Mouse (Mus musculus): ENCODE results near the gene Bhmt2. TPM values are rescaled to one million over a fixed set of nuclear protein-coding genes. Genes with fewer than 3 reads are reported as not detected.

Bhmt2 gene
- polyA plus RNA-seq, 1 experiment from 2014 or later, result not detected

- ATAC-seq, result no peak
- Histone ChIP-seq H3K4me3 (no peak within 1 kb of the TSS), H3K27me3 (no peaks in the 10 kb centered on the region), H3K27ac (no peak within 1 kb of the TSS), H3K4me2 (no peak within 1 kb of the TSS), H3K9me3 (replicated peaks) (no peaks in the 10 kb centered on the region), H3K4me1 (no peaks in the 10 kb centered on the region), H3K9ac (no peak within 1 kb of the TSS), H3K36me3 (ENCODE audit: poor library complexity, severe bottlenecking) (no peaks in the 10 kb centered on the region)
- WGBS, result 80% methylated on average over 19 of the region's 19 CpGs
These were observed 36.5 kb downstream of the Bhmt2 start, which contains the start of gene Bhmt for GRCm38 (mm10) chr13:93637282-93638245. Gene Bhmt, minus strand, starts transcription at chr13:93637961.

GRCm38 (mm10) chr13:93636561-93636960 lies 37.5 kb downstream of the Bhmt2 start:
- H3K27ac ChIP-seq, result no peak overlapping the region
- H3K9me3 ChIP-seq (replicated peaks), result no peaks in the 10 kb centered on the region
- H3K36me3 ChIP-seq (ENCODE audit: poor library complexity, severe bottlenecking), result no peaks in the 10 kb centered on the region
- H3K27me3 ChIP-seq, result no peaks in the 10 kb centered on the region
- H3K9ac ChIP-seq, result no peak overlapping the region
- H3K4me2 ChIP-seq, result no peak overlapping the region
- H3K4me1 ChIP-seq, result no peaks in the 10 kb centered on the region
- no peak for ATAC-seq
- no peak overlapping the region for H3K4me3 ChIP-seq
- 82% methylated on average over 1 of the region's 1 CpGs for WGBS

GRCm38 (mm10) chr13:93632927-93633326 lies 41.2 kb downstream of the Bhmt2 start:
- ATAC-seq, result no peak
- no peak overlapping the region for H3K27ac ChIP-seq
- H3K4me1 ChIP-seq, result peaks cover 5% of the 10 kb centered on the region; the same call in 1 of the 2 replicates
- no peaks in the 10 kb centered on the region for H3K36me3 ChIP-seq (ENCODE audit: poor library complexity, severe bottlenecking)
- H3K9ac ChIP-seq, result no peak overlapping the region
- no peak overlapping the region for H3K4me3 ChIP-seq
- no peaks in the 10 kb centered on the region for H3K27me3 ChIP-seq
- no peaks in the 10 kb centered on the region for H3K9me3 ChIP-seq (replicated peaks)
- H3K4me2 ChIP-seq, result no peak overlapping the region
- WGBS, result 84% methylated on average over 5 of the region's 5 CpGs

DNA sequence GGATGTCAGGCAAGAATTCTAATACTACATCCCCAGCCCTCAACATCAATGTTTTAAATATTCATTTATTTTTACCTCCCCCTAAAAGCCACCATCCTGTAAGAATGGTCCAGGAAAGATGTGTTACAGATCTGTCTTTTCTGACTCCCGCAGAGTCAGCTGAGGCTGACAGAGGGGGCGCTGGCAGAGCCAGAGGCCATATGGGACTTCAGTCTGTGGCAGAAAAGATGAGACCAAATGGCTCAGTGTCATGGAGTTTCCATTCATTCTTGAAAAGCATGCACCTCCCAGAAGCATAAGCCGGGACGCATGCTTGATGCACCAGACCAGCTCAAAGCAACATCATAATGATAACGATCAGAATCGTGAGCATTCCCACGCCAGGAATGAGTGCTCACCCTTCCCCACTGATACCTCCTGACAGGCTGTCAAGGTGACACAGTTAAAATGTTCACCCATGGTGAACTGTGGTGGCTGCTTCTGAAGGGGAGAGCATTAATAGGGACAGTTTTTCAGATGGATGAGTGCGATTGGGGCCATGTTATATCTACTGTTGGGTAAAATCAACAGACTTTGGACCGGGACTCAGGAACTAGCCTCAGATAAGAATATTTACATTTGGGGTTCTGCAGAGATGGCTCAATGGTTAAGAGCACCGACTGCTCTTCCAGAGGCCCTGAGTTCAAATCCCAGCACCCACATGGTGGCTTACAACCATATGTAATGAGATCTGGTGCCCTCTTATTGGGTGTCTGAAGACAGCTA lies 43.0 kb downstream of the Bhmt2 start:
- H3K27me3 ChIP-seq, result no peaks in the 10 kb centered on the region
- WGBS, result 90% methylated on average over 10 of the region's 10 CpGs
- H3K36me3 ChIP-seq (ENCODE audit: poor library complexity, severe bottlenecking), result no peaks in the 10 kb centered on the region
- no peak for ATAC-seq
- no peak overlapping the region for H3K27ac ChIP-seq
- H3K4me1 ChIP-seq, result peaks cover 5% of the 10 kb centered on the region; the same call in 1 of the 2 replicates
- no peaks in the 10 kb centered on the region for H3K9me3 ChIP-seq (replicated peaks)
- no peak overlapping the region for H3K9ac ChIP-seq
- H3K4me2 ChIP-seq, result no peak overlapping the region
- no peak overlapping the region for H3K4me3 ChIP-seq

GRCm38 (mm10) chr13:93628861-93629260 lies 45.2 kb downstream of the Bhmt2 start:
- 21% methylated on average over 6 of the region's 6 CpGs for whole genome bisulfite sequencing
- Histone ChIP-seq H3K4me1 (peaks cover 5% of the 10 kb centered on the region; the same call in 1 of the 2 replicates), H3K9ac (no peak overlapping the region), H3K4me2 (no peak overlapping the region), H3K4me3 (no peak overlapping the region), H3K36me3 (ENCODE audit: poor library complexity, severe bottlenecking) (no peaks in the 10 kb centered on the region), H3K27ac (no peak overlapping the region), H3K9me3 (replicated peaks) (no peaks in the 10 kb centered on the region), H3K27me3 (no peaks in the 10 kb centered on the region)
- no peak for ATAC-seq

DNA sequence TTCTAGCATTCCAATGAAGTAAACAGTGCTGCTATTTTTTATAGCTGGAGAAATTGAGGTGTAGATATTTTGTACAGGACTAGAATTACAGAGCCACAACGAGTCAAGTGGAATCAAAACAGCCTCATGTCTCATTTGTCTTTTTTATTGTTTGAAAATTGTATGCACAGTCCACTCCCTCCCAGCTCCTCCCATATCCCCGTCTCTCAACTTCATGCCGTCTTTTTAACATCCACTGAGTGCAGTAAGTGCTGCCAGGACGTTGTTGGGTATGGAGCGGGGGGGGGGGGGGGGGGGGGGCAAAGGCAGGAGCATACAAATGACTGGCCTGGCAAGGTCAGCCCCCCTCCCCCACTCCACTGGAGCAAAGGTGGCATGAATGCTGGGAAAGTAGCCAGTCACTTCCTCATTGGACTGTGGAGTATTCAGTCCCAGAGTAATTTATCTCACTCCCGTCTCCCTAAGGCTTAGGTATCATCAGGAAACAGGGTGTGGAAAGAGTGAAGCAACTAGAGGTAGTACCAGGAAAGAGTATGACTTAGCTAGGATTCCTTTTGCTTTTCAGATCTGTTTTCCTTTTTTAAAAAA lies 59.6 kb downstream of the Bhmt2 start:
- Histone ChIP-seq H3K4me3 (no peak overlapping the region), H3K9ac (no peak overlapping the region), H3K4me1 (0 out of 2 replicates have a peak, but pooled peaks cover 3% of the 10 kb centered on the region), H3K9me3 (replicated peaks) (no peaks in the 10 kb centered on the region), H3K4me2 (no peak overlapping the region), H3K27me3 (no peaks in the 10 kb centered on the region), H3K27ac (no peak overlapping the region), H3K36me3 (ENCODE audit: poor library complexity, severe bottlenecking) (no peaks in the 10 kb centered on the region)
- no peak for ATAC-seq
- 54% methylated on average over 5 of the region's 6 CpGs for WGBS

DNA sequence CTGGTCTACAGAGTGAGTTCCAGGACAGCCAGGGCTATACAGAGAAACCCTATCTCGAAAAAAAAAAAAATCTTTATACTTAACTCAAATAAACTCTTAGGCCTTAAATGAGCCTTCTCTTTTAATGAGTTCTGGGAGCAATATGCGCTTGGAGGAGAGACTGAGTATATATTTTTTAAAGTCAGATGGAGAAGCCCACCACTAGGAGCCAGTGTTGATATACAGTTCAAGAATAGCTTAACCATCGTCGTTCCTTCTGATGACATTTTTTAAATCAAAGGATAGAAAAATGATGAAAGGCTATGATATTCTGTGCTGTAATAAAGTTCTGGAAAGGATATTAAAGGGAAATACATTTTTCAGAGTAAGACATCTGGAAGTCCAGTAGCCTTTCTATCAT lies 60.3 kb downstream of the Bhmt2 start:
- Histone ChIP-seq H3K36me3 (ENCODE audit: poor library complexity, severe bottlenecking) (no peaks in the 10 kb centered on the region), H3K9me3 (replicated peaks) (no peaks in the 10 kb centered on the region), H3K27me3 (no peaks in the 10 kb centered on the region), H3K4me2 (no peak overlapping the region), H3K27ac (no peak overlapping the region), H3K9ac (no peak overlapping the region), H3K4me3 (no peak overlapping the region), H3K4me1 (0 out of 2 replicates have a peak, but pooled peaks cover 3% of the 10 kb centered on the region)
- 77% methylated on average over 4 of the region's 4 CpGs for WGBS
- no peak for ATAC-seq

DNA sequence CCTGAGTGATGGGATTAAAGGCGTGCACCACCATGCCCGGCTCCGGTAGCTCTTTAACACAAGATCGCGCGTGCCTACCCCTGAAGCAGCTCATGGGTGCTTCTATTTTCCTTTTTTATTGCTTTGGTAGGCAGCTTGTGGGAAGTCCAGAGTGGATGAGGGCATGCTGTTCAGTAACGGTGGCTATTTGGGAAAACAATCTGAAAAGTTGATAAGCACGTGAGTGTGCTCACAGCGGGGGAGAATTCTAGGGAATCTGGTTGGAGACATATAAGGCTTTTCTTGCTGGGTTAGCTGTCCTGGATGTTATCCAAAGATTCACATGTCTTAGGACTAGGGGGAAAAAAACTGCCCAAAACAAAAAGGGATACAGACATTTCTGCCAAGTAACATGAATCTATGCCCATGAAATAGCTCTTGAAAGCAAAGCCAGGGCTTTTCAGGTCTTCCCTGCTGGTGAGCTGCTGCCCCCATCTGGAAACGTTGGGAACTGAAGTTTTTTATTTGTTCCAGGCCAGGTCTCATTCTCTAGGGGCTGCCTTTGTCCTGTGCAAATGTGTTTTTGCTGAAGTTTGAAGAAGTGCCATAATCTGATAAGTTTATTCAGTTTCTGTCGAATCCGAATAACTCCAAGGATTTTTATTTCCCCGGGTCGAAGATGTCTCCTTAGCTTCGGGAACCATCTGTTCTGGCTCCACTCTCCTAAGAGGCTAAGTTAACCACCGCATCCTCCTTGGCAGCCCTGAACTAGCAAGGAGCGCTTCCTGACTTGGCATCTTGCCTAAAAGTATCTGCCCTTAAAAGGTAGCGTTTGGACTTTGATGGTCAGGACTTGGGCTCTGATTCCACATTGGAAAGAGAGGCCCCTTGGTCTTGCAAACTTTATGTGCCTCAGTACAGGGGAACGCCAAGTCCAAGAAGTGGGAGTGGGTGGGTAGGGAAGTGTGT lies 61.2 kb downstream of the Bhmt2 start:
- H3K9ac ChIP-seq, result no peak overlapping the region
- H3K27me3 ChIP-seq, result no peaks in the 10 kb centered on the region
- ATAC-seq, result peak; percentile 84
- H3K4me3 ChIP-seq, result no peak overlapping the region
- H3K27ac ChIP-seq, result no peak overlapping the region
- H3K4me1 ChIP-seq, result 0 out of 2 replicates have a peak, but pooled peaks cover 3% of the 10 kb centered on the region
- no peaks in the 10 kb centered on the region for H3K36me3 ChIP-seq (ENCODE audit: poor library complexity, severe bottlenecking)
- whole genome bisulfite sequencing, result 63% methylated on average over 19 of the region's 19 CpGs
- H3K9me3 ChIP-seq (replicated peaks), result no peaks in the 10 kb centered on the region
- no peak overlapping the region for H3K4me2 ChIP-seq

DNA sequence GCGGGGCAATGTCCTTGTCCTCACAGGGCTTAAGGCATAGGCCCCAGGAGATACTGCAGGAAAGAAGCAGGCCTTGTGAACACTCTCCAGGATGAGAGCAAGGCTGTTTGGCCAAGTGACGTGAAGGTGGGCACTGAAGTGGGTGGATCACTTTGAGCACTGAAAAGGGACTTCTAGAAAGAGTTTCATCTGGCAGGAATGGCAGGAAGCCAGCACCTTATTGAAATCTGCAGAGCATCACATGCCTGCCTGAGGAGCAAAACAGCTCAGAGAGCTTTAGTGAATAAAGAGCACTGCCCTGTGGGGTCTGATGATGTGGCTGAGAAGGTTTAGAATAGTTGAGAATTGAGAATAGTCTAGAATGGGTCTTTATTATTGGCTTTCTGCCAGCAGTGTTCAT lies 65.6 kb downstream of the Bhmt2 start:
- no peaks in the 10 kb centered on the region for H3K9me3 ChIP-seq (replicated peaks)
- no peak for ATAC-seq
- H3K27ac ChIP-seq, result no peak overlapping the region
- 0 out of 2 replicates have a peak, but pooled peaks cover 3% of the 10 kb centered on the region for H3K4me1 ChIP-seq
- no peaks in the 10 kb centered on the region for H3K36me3 ChIP-seq (ENCODE audit: poor library complexity, severe bottlenecking)
- WGBS, result 67% methylated on average over 2 of the region's 2 CpGs
- no peak overlapping the region for H3K4me3 ChIP-seq
- H3K27me3 ChIP-seq, result no peaks in the 10 kb centered on the region
- H3K9ac ChIP-seq, result no peak overlapping the region
- no peak overlapping the region for H3K4me2 ChIP-seq

- ATAC-seq, result no peak
- Histone ChIP-seq H3K9ac (no peak overlapping the region), H3K4me1 (0 out of 2 replicates have a peak, but pooled peaks cover 2% of the 10 kb centered on the region), H3K27ac (no peak overlapping the region), H3K36me3 (ENCODE audit: poor library complexity, severe bottlenecking) (no peaks in the 10 kb centered on the region), H3K27me3 (no peaks in the 10 kb centered on the region), H3K4me3 (no peak overlapping the region), H3K4me2 (no peak overlapping the region), H3K9me3 (replicated peaks) (no peaks in the 10 kb centered on the region)
- 96% methylated on average over 3 of the region's 3 CpGs for WGBS
These were observed 66.4 kb downstream of the Bhmt2 start for GRCm38 (mm10) chr13:93607701-93608100.
